Mouse (Mus musculus) right cerebral cortex, adult 18-20 months (tissue): ENCODE data around the gene Olfr645.

ENCODE experiments used
- DNase-seq: peaks from one replicate; pipeline ENCODE4 v3.0.0; 2022; ENCODE audit warnings: mixed read lengths

Gene Olfr645

DNA sequence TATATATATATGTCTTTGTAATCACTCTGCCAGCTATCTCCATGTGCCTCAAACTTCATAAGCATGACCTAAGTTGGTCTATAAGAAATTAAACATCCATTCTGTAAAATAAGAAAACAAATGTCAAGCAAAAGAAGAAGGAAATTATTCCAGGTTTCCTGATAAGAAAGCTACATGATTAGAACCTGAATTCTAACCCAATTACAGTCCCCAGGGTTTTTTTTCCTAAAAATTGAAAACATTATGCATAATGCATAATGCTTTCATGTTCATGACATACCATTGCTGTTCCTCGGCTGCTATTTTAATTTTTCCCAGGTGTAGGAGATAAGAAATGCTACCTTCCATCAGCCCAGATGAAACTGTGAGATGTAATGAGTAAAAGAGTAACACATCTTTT lies at the start of gene Olfr645:
Gene Olfr645 (minus strand): TSS at position 101 of the 400 bp plus-strand sequence.
- no peak for DNase-seq

DNA sequence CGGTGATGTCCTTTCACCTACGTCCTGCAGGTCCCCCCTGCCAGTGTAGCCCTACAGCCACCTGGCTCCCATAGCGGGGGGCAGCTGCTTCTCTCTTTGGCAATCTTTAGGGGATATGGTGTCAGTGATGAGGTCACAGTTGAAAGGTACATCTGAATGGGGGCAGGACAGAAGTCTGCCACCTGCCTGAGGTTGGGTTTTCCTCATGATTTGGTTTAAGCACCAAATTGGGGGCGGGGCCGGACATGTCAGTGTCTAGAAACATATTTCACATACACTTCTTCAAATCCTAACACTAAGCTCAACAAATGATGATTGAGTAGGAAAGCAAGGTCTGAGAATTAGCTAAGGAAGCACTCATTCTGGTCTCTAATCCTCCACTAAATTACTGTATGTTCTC lies 44.5 kb upstream of the Olfr645 start, which contains the start of gene Ubqln5:
Gene Ubqln5 (minus strand): TSS at position 101 of the 400 bp plus-strand sequence.
- DNase-seq = no peak

DNA sequence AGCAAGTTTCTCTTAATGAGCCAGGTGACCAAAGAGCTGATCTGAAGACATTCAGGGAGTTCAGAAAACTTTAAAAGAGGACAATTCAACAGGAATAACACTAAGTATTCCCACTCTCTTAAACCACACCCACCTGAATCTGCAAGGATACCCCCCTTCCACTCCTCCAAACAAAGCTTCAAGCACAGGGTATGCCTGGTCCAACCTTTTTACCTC lies 19.4 kb upstream of the Olfr645 start, which contains the start of gene Olfr646:
Gene Olfr646 (plus strand): TSS at position 117 of the 216 bp plus-strand sequence.
- no peak for DNase-seq

GRCm38 (mm10) chr7:104103913-104104756 lies 18.9 kb upstream of the Olfr645 start:
- no peak for DNase-seq

DNA sequence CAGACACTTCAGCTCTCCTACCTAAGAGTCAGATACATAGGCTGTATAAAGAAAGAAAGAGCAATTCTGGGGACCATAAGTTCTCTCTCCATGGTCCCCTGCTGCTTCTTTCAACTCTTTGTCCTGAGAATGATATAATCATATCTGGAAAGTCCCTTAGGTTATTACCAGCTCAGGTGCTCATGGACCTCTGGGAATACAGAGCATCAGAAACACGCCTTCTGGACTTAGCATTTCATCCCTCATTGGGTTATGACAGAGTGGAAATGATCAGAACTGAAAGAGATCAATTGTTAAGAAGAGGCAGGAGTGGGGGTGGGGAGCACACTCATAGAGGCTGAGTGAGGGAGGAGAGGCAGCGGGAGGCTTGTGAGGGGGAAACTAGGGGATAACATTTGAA lies 13.5 kb downstream of the Olfr645 start, which contains the start of gene Olfr644:
Gene Olfr644 (minus strand): TSS at position 101 of the 400 bp plus-strand sequence.
- no peak for DNase-seq

DNA sequence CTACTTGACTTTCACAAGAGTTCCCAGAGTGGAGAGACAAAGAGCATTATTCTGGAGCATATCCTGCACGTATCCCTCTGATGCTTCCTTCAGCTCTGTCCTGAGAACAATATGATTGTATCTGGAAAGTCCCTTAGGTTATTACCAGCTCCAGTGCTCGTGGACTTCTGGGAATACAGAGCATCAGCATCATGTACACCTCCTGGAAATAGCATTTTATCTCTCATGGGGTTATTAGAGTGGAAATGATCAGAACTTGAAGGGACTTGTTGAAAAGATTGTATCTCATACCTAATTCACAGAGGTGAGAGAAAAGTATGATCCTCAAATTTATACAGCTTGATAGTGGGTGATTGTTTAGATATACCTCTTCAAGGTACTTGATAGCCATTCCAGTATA lies 23.9 kb downstream of the Olfr645 start, which contains the start of gene 4930516K23Rik:
Gene 4930516K23Rik (minus strand): TSS at position 101 of the 400 bp plus-strand sequence.
- no peak for DNase-seq

- no peak for DNase-seq
Observed at GRCm38 (mm10) chr7:104059215-104059614, 26.1 kb downstream of the Olfr645 start.

DNA sequence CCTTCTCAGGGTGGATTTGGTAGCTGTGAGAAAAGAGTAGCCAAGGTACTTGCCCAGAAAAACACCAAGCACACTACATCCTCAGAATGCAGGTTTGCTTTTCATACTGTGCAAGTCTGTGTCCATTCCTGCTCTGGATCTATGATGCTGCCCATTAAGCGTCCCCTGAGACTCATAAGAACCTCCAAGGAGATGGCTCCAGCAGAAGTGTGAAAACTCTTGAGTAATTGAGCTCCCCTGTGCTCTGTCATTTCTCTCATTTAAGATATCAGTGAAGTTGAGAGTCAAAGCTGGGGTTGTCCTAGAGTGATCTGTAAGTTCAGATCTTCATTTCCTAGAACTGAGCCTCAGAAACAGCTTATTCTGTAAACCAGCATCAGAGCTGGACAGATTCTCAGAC lies 32.7 kb downstream of the Olfr645 start, which contains the start of gene Olfr642:
Gene Olfr642 (minus strand): TSS at position 101 of the 400 bp plus-strand sequence.
- DNase-seq = no peak

- no peak for DNase-seq
Observed at GRCm38 (mm10) chr7:104050745-104051144, 34.5 kb downstream of the Olfr645 start.

GRCm38 (mm10) chr7:104035145-104035544 lies 50.1 kb downstream of the Olfr645 start, which contains the start of gene Olfr641:
Gene Olfr641, plus strand, starts transcription at chr7:104035445.
- no peak for DNase-seq
